Mouse (Mus musculus): ENCODE measurements around the gene Adgrv1. TPM values are rescaled to one million over a fixed set of nuclear protein-coding genes. Genes with fewer than 3 reads are reported as not detected.

The Adgrv1 gene
- polyA plus RNA-seq, 2 experiments = 0.08 to 0.24 TPM

- Histone ChIP-seq H3K27ac (no peak overlapping the region), H3K36me3 (replicated peaks; ENCODE audit: control insufficient read depth, insufficient read depth, low read depth) (no peaks in the 10 kb centered on the region), H3K27me3 (ENCODE audit: control insufficient read depth, insufficient read depth, low read length) (no peaks in the 10 kb centered on the region), H3K9ac (replicated peaks) (no peak overlapping the region), H3K9me3 (ENCODE audit: control insufficient read depth, low read length) (no peaks in the 10 kb centered on the region), H3K4me3 (ENCODE audit: insufficient read depth in 1 of 2, low read depth in 2 of 2, low read length in 2 of 2) (no peak overlapping the region), H3K4me2 (ENCODE audit: low read depth) (no peak overlapping the region), H3K4me1 (replicated peaks; ENCODE audit: control insufficient read depth in 2 of 2, insufficient read depth in 2 of 2, low read length in 1 of 2) (no peaks in the 10 kb centered on the region)
- ATAC-seq (ENCODE audit: insufficient read depth) (no peak), DNase-seq (ENCODE audit: low read depth in 3 of 3, low spot score in 3 of 3) (no peak)
- 60% methylated on average over 7 of the region's 7 CpGs for WGBS (ENCODE audit: insufficient replicate concordance)
- TF ChIP-seq EP300 (IDR thresholded peaks at IDR 0.05; ENCODE audit: low read depth) (no peak), CTCF (IDR thresholded peaks at IDR 0.05; ENCODE audit: low read depth) (no peak)
These were observed 141.0 kb downstream of the Adgrv1 start for GRCm38 (mm10) chr13:81491971-81492370.

GRCm38 (mm10) chr13:81486980-81487379, 146.0 kb downstream of the Adgrv1 start:
- Histone ChIP-seq H3K4me1 (replicated peaks; ENCODE audit: control insufficient read depth in 2 of 2, insufficient read depth in 2 of 2, low read length in 1 of 2) (no peaks in the 10 kb centered on the region), H3K27ac (no peak overlapping the region), H3K36me3 (replicated peaks; ENCODE audit: control insufficient read depth, insufficient read depth, low read depth) (no peaks in the 10 kb centered on the region), H3K4me2 (ENCODE audit: low read depth) (no peak overlapping the region), H3K9ac (replicated peaks) (no peak overlapping the region), H3K9me3 (ENCODE audit: control insufficient read depth, low read length) (no peaks in the 10 kb centered on the region), H3K4me3 (ENCODE audit: insufficient read depth in 1 of 2, low read depth in 2 of 2, low read length in 2 of 2) (no peak overlapping the region), H3K27me3 (ENCODE audit: control insufficient read depth, insufficient read depth, low read length) (no peaks in the 10 kb centered on the region)
- ATAC-seq (ENCODE audit: insufficient read depth) (no peak), DNase-seq (ENCODE audit: low read depth in 3 of 3, low spot score in 3 of 3) (no peak)
- TF ChIP-seq CTCF (IDR thresholded peaks at IDR 0.05; ENCODE audit: low read depth) = no peak
- TF ChIP-seq EP300 (IDR thresholded peaks at IDR 0.05; ENCODE audit: low read depth) = no peak

GRCm38 (mm10) chr13:81473750-81474149, 159.2 kb downstream of the Adgrv1 start:
- Histone ChIP-seq H3K27ac (no peak overlapping the region), H3K9ac (replicated peaks) (no peak overlapping the region), H3K27me3 (ENCODE audit: control insufficient read depth, insufficient read depth, low read length) (no peaks in the 10 kb centered on the region), H3K9me3 (ENCODE audit: control insufficient read depth, low read length) (no peaks in the 10 kb centered on the region), H3K36me3 (replicated peaks; ENCODE audit: control insufficient read depth, insufficient read depth, low read depth) (no peaks in the 10 kb centered on the region), H3K4me2 (ENCODE audit: low read depth) (no peak overlapping the region), H3K4me1 (replicated peaks; ENCODE audit: control insufficient read depth in 2 of 2, insufficient read depth in 2 of 2, low read length in 1 of 2) (no peaks in the 10 kb centered on the region), H3K4me3 (ENCODE audit: insufficient read depth in 1 of 2, low read depth in 2 of 2, low read length in 2 of 2) (no peak overlapping the region)
- no peak for ATAC-seq (ENCODE audit: insufficient read depth)
- DNase-seq (ENCODE audit: low read depth in 3 of 3, low spot score in 3 of 3) = no peak
- TF ChIP-seq EP300 (IDR thresholded peaks at IDR 0.05; ENCODE audit: low read depth) = no peak

GRCm38 (mm10) chr13:81466661-81467060, 166.3 kb downstream of the Adgrv1 start:
- Histone ChIP-seq H3K9ac (replicated peaks) (no peak overlapping the region), H3K27ac (no peak overlapping the region), H3K4me1 (replicated peaks; ENCODE audit: control insufficient read depth in 2 of 2, insufficient read depth in 2 of 2, low read length in 1 of 2) (no peaks in the 10 kb centered on the region), H3K36me3 (replicated peaks; ENCODE audit: control insufficient read depth, insufficient read depth, low read depth) (no peaks in the 10 kb centered on the region), H3K4me2 (ENCODE audit: low read depth) (no peak overlapping the region), H3K9me3 (ENCODE audit: control insufficient read depth, low read length) (no peaks in the 10 kb centered on the region), H3K27me3 (ENCODE audit: control insufficient read depth, insufficient read depth, low read length) (no peaks in the 10 kb centered on the region), H3K4me3 (ENCODE audit: insufficient read depth in 1 of 2, low read depth in 2 of 2, low read length in 2 of 2) (no peak overlapping the region)
- no peak for TF ChIP-seq CTCF (IDR thresholded peaks at IDR 0.05; ENCODE audit: low read depth)
- no peak for TF ChIP-seq EP300 (IDR thresholded peaks at IDR 0.05; ENCODE audit: low read depth)
- 59% methylated on average over 4 of the region's 4 CpGs for WGBS (ENCODE audit: insufficient replicate concordance)
- ATAC-seq (ENCODE audit: insufficient read depth) (no peak), DNase-seq (ENCODE audit: low read depth in 3 of 3, low spot score in 3 of 3) (no peak)

GRCm38 (mm10) chr13:81465794-81466193, 167.2 kb downstream of the Adgrv1 start:
- ATAC-seq (ENCODE audit: insufficient read depth) (no peak), DNase-seq (ENCODE audit: low read depth in 3 of 3, low spot score in 3 of 3) (no peak)
- Histone ChIP-seq H3K4me3 (ENCODE audit: insufficient read depth in 1 of 2, low read depth in 2 of 2, low read length in 2 of 2) (no peak overlapping the region), H3K9ac (replicated peaks) (no peak overlapping the region), H3K27ac (no peak overlapping the region), H3K27me3 (ENCODE audit: control insufficient read depth, insufficient read depth, low read length) (no peaks in the 10 kb centered on the region), H3K9me3 (ENCODE audit: control insufficient read depth, low read length) (no peaks in the 10 kb centered on the region), H3K4me2 (ENCODE audit: low read depth) (no peak overlapping the region), H3K36me3 (replicated peaks; ENCODE audit: control insufficient read depth, insufficient read depth, low read depth) (no peaks in the 10 kb centered on the region), H3K4me1 (replicated peaks; ENCODE audit: control insufficient read depth in 2 of 2, insufficient read depth in 2 of 2, low read length in 1 of 2) (no peaks in the 10 kb centered on the region)
- WGBS (ENCODE audit: insufficient replicate concordance) = 56% methylated on average over 3 of the region's 3 CpGs
- TF ChIP-seq EP300 (IDR thresholded peaks at IDR 0.05; ENCODE audit: low read depth) (no peak), CTCF (IDR thresholded peaks at IDR 0.05; ENCODE audit: low read depth) (no peak)

DNA sequence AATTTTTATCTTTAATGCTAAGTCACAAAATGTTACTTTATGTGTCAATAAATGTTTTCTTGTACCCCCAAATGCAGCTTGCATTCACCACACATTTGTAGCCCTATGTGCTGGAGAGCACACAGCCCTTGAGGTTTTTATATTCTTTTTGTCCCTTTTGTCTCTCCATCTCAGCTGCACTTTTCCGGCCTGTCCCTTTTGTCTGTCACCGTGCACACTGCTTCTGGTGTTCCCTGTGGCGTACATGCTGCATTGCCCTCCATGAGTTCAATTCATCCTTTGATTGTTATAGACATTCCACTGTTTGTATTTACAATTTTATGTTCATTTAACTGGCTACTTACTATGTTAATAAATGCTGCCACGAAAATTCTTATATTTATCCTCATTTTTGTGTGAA, 183.3 kb downstream of the Adgrv1 start:
- H3K4me1 ChIP-seq (replicated peaks; ENCODE audit: control insufficient read depth in 2 of 2, insufficient read depth in 2 of 2, low read length in 1 of 2) = no peaks in the 10 kb centered on the region
- H3K9ac ChIP-seq (replicated peaks) = no peak overlapping the region
- WGBS (ENCODE audit: insufficient replicate concordance) = 62% methylated on average over 4 of the region's 4 CpGs
- ATAC-seq (ENCODE audit: insufficient read depth) (no peak), DNase-seq (ENCODE audit: low read depth in 3 of 3, low spot score in 3 of 3) (no peak)
- H3K4me3 ChIP-seq (ENCODE audit: insufficient read depth in 1 of 2, low read depth in 2 of 2, low read length in 2 of 2) = no peak overlapping the region
- no peaks in the 10 kb centered on the region for H3K27me3 ChIP-seq (ENCODE audit: control insufficient read depth, insufficient read depth, low read length)
- TF ChIP-seq EP300 (IDR thresholded peaks at IDR 0.05; ENCODE audit: low read depth) = no peak
- TF ChIP-seq CTCF (IDR thresholded peaks at IDR 0.05; ENCODE audit: low read depth) = no peak
- H3K4me2 ChIP-seq (ENCODE audit: low read depth) = no peak overlapping the region
- H3K9me3 ChIP-seq (ENCODE audit: control insufficient read depth, low read length) = no peaks in the 10 kb centered on the region
- H3K36me3 ChIP-seq (replicated peaks; ENCODE audit: control insufficient read depth, insufficient read depth, low read depth) = no peaks in the 10 kb centered on the region
- H3K27ac ChIP-seq = no peak overlapping the region
